Mouse (Mus musculus) spleen, adult 2 months (tissue): ENCODE results near the gene Cc2d1a.

Source experiments
- CTCF ChIP-seq: fragments of 200-500 bp; IDR thresholded peaks from 2 replicates; pipeline ENCODE4 v1.5.1; 2011; ENCODE audit warnings: mild to moderate bottlenecking, inconsistent platforms; ENCODE audit not compliant: insufficient read depth, insufficient read length, insufficient replicate concordance; ENCODE audit errors: extremely low read depth
- POLR2A ChIP-seq: fragments of 200-500 bp; IDR thresholded peaks from 2 replicates; pipeline ENCODE4 v1.6.1; 2011; ENCODE audit warnings: low read depth, low read length, inconsistent platforms

DNA sequence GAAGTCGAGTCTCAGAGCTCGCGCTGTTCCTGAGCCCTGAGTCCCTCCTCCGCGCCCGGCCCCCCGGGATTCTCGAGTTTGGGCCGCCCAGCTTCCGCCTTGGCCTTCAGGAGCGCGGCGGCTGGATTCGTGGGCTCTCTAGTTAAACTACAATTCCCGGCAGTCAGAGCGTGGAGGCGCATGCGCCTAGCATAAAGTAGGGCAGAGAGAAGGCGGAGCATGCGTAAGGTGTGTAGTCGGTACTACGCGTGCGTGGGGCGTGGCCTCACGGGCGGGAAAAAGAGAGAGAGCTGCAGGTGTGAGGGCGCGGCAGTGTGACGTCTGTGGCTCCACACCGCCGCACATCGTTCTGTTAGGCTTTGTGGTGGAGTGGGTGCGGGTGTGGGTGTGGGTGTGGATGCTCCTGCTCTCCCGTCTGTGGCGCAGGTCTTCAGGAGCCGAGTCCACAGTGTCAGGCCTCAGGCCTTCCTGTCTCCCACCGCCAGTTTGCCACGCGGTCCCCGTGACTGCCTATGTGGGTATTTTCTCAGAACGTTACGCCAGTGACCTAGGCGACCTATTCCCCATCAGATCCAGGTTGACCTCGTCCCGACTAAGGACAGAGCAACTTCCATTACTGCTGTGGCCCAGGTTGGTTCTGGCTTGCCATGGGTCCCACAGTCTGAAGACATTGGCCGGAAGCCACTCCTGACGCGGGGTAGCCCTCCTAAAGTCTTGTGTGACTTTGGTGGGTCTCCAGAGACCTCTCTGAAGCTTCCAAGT, at the start of gene Cc2d1a, which contains the start of gene 4930432K21Rik:
- TF ChIP-seq POLR2A (peak; percentile 30; the same call in 1 of the 2 replicates), CTCF (no peak)
